Comparison of ENCODE assay signal across 25 mouse cellular contexts in genomic region chr4:119447261-119447660, GRCm38 (mm10). TPM values are rescaled to one million over a fixed set of nuclear protein-coding genes. Genes with fewer than 3 reads are reported as not detected.
"Had no signal": no experiment of that assay in that cellular context is flagged by ENCODE, and none has a peak within 500 bp of the region (broad histone marks: within the 10 kb centered on the region; RNA-seq: fewer than 3 reads in every experiment).

No protein-coding gene starts in this region.

- DNase-seq: gastrocnemius, adult 2 months; gastrocnemius, postnatal 10 days; gastrocnemius, postnatal 25 days; heart, adult 2 months; heart, postnatal 10 days; heart, postnatal 4 days; liver; liver, embryonic 13.5 days; liver, postnatal 0 days had no signal

- H3K27me3 ChIP-seq: hindbrain, embryonic 12.5 days; intestine, embryonic 15.5 days; limb, embryonic 12.5 days; liver, embryonic 13.5 days; liver, embryonic 15.5 days had no signal

- H3K9me3 ChIP-seq: hindbrain, embryonic 10.5 days; hindbrain, embryonic 12.5 days; intestine, embryonic 15.5 days; limb, embryonic 10.5 days; limb, embryonic 12.5 days; liver, embryonic 13.5 days; liver, embryonic 15.5 days had no signal

- H3K4me3 ChIP-seq: gastrocnemius, adult 2 months; heart, adult 2 months; hindbrain, embryonic 10.5 days; hindbrain, embryonic 12.5 days; intestine, embryonic 15.5 days; layer of hippocampus, adult 2 months; left cerebral cortex, adult 2 months; limb, embryonic 10.5 days; limb, embryonic 12.5 days; liver, embryonic 13.5 days; liver, embryonic 15.5 days had no signal

- ATAC-seq: forebrain, embryonic 16.5 days; hindbrain, embryonic 16.5 days; inflammation-experienced regulatory T-cells, adult 6 months; intestine, embryonic 15.5 days; intestine, postnatal 0 days; liver, postnatal 0 days had no signal

- H3K27ac ChIP-seq: gastrocnemius, adult 2 months; heart, adult 2 months; hindbrain, embryonic 10.5 days; hindbrain, embryonic 12.5 days; hindbrain, embryonic 14.5 days; intestine, embryonic 15.5 days; kidney, postnatal 0 days; layer of hippocampus, adult 2 months; left cerebral cortex, adult 2 months; limb, embryonic 10.5 days; limb, embryonic 12.5 days; liver, embryonic 13.5 days; liver, embryonic 15.5 days had no signal

- H3K36me3 ChIP-seq: hindbrain, embryonic 10.5 days; hindbrain, embryonic 12.5 days; intestine, embryonic 15.5 days; limb, embryonic 10.5 days; limb, embryonic 12.5 days; liver, embryonic 13.5 days; liver, embryonic 15.5 days had no signal

- H3K9ac ChIP-seq: hindbrain, embryonic 12.5 days; hindbrain, embryonic 14.5 days; intestine, embryonic 15.5 days; limb, embryonic 12.5 days; liver, embryonic 13.5 days; liver, embryonic 15.5 days; liver, postnatal 0 days had no signal

- H3K4me2 ChIP-seq: heart, embryonic 11.5 days; hindbrain, embryonic 12.5 days; hindbrain, embryonic 14.5 days; intestine, embryonic 15.5 days; limb, embryonic 12.5 days; liver, embryonic 11.5 days; liver, embryonic 13.5 days; liver, embryonic 15.5 days had no signal

- H3K4me1 ChIP-seq: intestine, embryonic 15.5 days; liver, embryonic 15.5 days had no signal

RNA-seq across cellular contexts. Expression of gene Zmynd12, which starts 24.6 kb away (rescaled TPM):
- polyA plus RNA-seq: heart, embryonic 11.5 days; inflammation-experienced regulatory T-cells, adult 6 months; limb, embryonic 10.5 days; liver, embryonic 11.5 days had no signal

RNA-seq across cellular contexts. Expression of gene Rimkla, which starts 45.2 kb away (rescaled TPM):
- polyA plus RNA-seq: liver, embryonic 15.5 days; liver, postnatal 0 days had no signal
